Mouse (Mus musculus) lung, postnatal 4 days (tissue): Measurements from ENCODE around the gene Nup107.

ENCODE experiments used
- DNase-seq, 2 experiments: peaks; one replicate each; pipeline ENCODE4 v3.0.0; 2021

Gene Nup107

GRCm38 (mm10) chr10:117792141-117793091 lies at the start of gene Nup107:
Gene Nup107, minus strand, starts transcription at chr10:117792705.
- peak; percentile 100 for DNase-seq

DNA sequence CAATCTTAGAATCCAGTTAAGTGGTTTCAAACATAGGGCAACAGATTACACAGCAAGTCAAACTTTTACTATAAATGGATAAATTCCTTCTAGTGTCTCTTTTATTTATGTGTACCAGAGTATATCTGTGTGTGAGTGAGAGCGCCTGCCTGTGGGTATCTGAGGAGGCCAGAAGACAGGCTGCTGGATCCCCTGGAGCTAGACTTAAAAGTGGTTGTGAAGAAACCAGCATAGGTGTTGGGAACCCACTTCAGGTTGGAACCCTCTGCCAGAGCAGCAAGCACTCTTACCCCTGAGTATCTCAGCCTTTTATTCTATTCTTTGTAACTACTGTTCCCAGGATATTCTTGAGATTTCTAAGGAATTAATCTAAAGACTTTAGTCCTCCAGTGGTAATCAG lies 49.3 kb upstream of the Nup107 start:
- no peak for DNase-seq

DNA sequence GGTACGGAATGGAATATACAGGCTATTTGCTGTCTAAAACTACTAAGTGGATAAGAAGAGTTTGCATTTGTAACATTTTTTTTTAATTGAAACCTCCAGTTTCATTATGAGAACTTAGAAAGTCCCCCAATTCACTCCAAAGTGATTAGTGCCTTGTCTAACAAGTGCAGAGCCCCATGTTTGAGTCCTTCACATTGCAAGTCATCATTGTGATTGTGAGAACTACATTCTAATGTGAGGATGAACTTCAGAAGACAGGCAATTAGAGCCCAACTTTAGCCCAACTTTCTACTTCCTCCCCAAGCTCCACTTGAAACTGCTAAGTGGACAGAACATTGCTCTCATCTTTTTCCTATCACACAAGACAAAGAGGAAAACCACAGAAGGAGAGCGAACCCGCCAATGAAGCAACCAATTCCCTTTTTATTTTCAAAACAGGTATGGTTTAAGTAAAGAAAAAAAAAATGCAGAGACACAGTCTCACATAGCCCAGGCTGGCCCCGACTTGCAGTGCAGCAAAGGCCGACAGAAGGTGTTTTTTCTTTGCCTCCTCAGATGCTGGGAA lies 48.0 kb upstream of the Nup107 start:
- no peak for DNase-seq

GRCm38 (mm10) chr10:117839737-117840136 lies 47.2 kb upstream of the Nup107 start:
- no peak for DNase-seq

DNA sequence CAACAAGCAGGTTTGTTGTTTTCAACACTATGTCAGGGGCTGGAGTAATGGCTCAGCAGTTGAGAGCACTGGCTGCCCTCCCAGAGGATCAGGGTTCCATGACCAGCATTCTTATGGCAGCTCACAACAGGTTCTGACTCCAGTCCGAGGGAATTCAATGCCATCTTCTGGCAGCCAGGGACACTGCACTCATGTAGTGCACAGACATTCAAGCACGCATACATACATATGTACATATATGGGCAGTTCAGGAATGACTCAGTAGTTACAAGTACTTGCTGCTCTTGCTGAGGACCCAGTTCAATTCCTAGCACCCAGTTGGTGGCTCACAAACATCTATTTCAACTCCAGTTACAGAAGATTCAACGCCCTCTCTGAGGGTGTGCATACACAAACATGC lies 46.4 kb upstream of the Nup107 start:
- no peak for DNase-seq

- no peak for DNase-seq
Observed at GRCm38 (mm10) chr10:117836354-117836753, 43.8 kb upstream of the Nup107 start.

DNA sequence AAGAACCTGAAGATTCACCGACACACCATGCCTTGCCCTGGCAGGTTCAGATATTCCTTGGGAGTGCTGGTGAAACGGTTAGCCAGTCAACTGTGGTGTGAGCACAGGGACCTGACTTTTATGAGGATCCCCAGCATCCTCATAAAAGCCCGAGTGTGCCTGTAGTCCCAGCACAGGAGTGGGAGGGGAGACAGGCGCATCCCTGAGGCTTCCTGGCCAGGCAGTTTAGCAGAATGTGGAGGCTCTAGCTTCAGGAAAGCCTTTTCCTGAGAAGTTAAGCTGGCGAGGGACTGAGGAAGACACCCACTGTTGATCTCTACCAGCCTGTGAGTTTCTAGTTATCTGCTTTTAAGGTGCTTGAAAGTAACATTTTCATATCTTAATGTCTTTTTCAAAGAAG lies 42.9 kb upstream of the Nup107 start:
- DNase-seq = no peak

DNA sequence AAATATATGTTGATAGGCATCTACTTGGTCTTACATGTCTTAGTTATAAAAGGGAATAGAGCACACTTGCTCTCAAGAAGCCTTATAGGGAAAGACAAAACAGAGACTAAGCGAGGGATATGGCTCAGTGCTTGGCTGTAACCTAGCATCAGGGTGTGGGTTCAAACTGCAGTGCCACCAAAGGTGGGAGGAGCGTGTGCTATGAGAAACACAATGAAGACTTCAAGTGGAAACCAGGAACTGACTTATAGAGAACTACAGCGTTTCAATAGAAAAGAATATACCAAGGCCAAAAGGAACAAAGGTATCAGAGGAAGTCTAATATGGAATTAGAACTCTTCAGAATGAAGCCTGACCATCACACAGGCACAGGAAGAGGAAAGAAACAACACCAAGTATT lies 38.3 kb upstream of the Nup107 start:
- DNase-seq = no peak

DNA sequence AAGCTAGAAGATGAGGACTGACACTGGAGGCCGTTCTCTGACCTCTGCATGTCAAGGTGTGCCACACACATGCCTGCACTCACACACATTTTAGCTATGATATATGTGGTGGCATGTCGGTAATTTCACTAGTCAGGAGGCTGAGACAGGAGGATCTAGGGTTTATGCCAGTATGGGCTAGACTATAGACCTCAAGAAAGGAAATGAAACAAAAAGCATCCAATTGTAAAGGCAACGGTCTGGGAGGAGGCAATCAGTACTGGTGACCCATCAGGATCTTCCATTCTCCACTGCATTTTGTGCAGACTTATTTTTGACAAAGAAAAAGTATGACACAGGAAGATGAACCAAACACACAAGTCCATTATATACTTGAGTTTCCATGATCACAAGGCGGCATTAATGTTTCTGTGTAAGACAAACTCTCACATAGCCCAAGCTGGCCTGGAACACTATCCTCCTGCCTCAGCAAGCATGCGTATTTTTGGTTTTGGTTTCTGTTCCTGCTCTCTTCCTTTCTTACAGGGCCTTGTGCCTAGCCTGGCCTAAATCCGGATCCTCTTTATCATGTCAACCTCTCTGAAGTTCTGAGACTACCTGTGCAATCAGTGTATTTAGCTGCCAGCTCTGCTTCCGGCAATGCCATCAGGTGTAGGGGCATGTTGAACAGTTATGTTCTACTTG lies 37.1 kb upstream of the Nup107 start:
- DNase-seq = no peak

DNA sequence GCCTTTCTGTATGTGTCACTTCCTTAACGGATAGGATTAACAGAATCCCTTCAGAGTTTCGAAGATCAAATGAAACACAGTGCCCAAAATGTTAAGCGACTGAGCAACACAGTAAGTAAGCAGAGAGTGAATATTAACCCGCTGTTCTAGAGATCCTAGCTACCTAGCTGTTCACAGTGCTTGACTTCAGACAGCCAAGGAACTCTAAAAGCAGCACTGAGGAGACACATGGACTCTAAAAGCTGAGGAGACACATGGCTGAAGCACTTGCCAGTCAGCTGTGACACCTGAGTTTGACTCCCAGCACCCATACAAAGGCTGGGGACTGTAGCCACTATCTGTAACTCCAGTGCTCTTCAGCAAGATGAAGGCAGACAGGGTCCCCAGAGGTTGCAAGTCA lies 36.5 kb upstream of the Nup107 start:
- DNase-seq = no peak

DNA sequence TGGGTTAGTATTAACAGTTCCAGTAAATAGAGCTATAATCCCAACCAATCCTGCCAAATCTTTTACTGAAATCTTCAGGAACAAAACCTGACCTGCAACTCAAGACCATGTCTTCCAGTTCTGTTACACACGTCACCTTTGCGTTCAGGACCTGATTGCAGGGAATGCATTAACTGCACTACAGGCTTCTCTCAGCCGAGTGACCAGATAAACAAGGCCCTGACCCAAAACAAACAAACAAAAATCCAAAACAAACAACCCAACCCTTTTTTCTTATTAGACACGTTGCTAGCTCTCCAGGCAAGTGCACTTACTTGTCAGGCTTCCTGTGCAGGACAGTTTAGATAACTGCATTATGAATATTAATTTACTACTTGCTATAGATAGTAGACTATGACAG lies 36.0 kb upstream of the Nup107 start:
- DNase-seq = no peak

- DNase-seq = no peak
Observed at GRCm38 (mm10) chr10:117824647-117825046, 32.1 kb upstream of the Nup107 start.

DNA sequence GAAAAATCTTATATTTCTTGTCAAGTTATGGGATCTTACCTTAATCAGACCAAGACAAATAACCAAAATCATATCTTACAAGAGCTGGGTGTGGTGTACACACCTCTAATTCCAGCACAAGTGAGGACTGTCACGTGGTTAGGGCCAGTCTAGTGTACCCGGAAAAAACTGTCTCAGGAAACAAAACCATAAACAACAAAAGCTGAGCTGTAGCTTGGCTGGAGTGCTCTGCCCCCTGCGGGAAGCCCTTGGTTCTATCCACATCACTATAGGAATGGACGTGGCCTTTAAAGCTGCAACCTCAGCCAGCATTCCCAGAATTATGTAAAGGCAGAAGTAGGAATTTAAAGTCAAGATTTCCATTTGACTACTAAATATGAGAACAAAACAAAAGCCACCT lies 31.6 kb upstream of the Nup107 start:
- DNase-seq = peak; percentile 39 to 40

GRCm38 (mm10) chr10:117823321-117823720 lies 30.8 kb upstream of the Nup107 start:
- DNase-seq = no peak

DNA sequence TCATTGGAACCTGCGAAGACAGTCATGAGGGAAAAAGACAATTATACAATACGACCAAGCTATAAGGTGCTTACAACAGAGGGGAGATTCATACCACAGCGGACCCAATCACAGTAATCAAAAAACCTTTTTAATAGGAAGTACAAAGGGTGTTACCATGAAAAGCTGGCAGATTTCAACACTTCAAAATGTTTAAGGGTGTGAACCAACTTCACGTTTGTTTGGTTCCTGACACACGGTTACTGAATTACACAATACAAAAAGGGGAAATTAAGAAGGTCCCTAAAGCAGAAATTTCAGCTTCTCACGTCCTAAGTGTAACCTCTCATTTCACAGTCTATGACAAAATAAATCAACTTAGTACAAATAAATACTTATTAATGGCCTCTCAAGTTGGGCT lies 26.1 kb upstream of the Nup107 start:
- no peak for DNase-seq

DNA sequence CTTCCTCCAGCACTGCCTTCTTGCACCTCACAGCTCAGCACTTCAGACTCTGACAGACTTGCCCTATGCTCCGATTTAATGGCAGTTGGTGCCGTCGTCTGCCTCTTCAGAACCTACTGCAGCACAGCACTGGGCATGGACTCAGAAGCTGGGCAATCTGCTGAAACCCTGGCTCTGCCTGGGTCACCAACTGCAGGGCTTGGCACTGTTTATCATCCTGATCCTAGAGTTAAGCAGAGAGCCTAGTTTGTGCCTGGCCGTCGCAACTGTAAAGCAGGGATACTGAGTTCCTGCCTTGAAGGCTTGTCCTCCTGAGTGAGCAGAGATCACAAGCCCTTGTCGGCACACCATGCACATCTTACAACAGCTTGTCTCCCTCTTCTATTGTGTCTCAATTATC lies 24.2 kb upstream of the Nup107 start:
- no peak for DNase-seq

DNA sequence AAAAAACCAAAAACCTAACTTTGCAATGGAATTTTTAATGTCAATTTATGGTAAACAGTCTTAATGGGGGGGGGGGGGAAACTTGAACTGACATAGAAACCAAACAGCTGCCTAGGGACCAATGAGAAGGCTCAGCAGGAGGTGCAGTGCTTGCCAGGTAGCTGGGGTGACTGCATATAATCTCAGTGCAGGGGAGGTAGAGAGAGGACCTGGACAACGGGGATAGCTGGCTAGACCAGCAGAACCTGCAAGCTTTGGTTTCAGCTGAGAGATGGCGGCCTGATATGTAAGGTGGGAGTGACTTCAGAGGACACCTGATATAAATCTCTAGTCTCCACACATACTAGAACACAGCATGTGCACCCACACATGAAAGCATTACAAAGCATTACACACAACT lies 20.0 kb upstream of the Nup107 start:
- no peak for DNase-seq

DNA sequence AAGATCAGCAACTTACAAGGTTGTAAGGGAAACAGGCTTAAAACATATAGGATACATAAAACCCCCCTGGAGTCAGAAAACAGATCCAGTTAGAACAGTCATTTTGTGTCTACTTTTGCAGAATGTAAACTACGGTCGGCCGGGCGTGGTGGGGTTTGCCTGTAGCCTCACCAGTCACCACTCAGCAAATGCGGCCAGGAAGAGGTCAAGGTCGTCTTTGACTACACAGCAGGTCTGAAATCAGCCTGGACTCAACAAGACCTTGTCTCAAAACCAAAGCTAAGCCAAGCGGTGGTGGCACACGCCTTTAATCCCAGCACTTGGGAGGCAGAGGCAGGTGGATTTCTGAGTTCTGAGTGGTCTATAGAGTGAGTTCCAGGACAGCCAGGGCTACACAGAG lies 19.1 kb upstream of the Nup107 start:
- no peak for DNase-seq

DNA sequence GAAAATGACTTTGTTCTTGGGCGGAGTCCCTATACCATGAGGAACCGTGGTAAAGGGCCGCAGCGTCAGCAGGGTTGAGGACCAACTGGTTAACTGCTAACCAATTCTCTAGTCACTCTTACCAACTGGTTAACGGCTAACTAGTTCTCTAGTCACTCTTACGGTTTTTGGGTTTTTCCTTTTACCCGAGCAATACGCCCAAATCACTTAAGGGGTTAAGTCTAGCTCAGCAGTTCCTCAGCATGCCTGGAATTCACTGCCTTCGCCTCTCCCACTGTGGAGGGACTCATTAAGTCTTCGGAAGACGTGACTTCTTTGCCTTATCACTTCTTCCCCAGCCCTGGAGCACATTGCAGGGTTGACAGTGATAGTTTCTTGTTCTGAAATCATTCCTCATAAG lies 18.0 kb upstream of the Nup107 start:
- no peak for DNase-seq

DNA sequence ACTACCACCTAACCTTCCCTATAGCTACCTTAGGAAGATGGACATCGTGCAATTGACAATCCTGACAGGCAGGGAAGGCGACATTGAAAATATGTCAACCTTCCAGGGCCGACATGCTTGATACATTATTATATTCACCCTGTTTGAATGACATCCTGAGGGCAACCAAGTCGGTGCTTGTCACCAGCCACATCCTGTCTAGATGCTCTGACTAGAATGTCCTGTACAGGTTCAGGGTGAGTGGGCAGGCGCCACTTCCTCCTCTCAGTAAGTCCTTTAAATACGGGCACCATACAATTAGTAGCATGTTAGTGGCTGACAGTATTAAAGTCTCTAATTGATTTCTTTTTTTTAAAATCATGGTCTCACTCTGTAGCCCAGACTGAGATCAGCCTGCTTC lies 15.6 kb upstream of the Nup107 start:
- no peak for DNase-seq

- DNase-seq = no peak
Observed at GRCm38 (mm10) chr10:117805919-117806318, 13.4 kb upstream of the Nup107 start.

DNA sequence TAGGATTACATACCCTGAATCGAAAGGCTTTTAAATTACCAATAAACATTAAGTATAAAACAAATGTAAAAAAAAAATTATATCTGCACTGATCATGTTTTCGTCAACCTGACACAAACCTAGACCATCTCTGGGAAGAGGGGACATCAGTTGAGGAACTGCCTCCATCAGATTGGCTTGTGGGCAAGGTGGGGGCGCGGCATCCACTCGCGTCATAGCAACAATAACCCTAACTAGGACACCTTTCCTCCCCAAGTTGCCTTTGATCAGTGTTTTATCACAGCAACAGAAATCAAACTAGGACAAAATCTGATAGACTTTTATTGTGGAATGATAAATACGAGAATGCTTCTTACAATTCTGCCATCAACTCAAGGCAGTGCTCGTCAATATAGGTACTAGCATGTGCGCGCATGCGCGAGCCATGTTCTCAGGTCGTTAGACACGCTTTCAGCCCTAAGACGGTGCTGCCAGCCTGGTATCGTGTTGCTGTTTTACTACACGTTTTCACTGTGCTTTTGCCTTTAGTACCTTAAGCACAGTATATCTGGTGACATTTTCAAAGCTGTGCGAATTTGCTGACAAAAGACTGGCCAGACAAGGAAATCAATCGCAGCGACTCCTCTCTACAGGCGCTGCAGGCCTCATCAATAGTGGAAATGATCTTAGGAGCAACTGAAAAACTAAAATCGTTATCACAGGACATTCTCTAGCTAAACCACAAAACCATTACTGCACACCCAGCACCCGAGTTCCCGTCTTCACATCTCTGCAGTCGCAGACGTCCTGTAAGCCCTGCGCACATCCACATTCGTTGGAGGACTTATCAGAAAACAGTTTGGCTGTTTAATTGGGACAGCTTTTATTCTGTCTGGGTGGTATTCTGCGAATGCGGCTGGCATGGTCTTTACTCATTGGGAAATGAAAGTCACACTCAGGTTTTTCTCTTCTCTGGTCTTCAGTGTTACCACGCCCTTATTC lies 11.7 kb upstream of the Nup107 start:
- DNase-seq = no peak

GRCm38 (mm10) chr10:117801886-117802285 lies 9.4 kb upstream of the Nup107 start:
- DNase-seq = no peak
